Mouse (Mus musculus) hindbrain, embryonic 16.5 days (tissue): ENCODE results near the gene Musk. TPM values are rescaled to one million over a fixed set of nuclear protein-coding genes. Genes with fewer than 3 reads are reported as not detected.

Source experiments
- ATAC-seq: fragments of 200-750 bp; cut with Nextera tagmentation; 2 replicates; pipeline ENCODE4 v1.8.0; 2017; ENCODE audit warnings: moderate TSS enrichment, moderate library complexity
- H3K27ac ChIP-seq: fragments of 300-500 bp; sonication (generic); 2 replicates; pipeline ENCODE4 v1.5.1; 2014; ENCODE audit warnings: low read depth, mild to moderate bottlenecking, control low read depth, low read length, moderate library complexity
- H3K27me3 ChIP-seq: fragments of 300-500 bp; sonication (generic); replicated peaks from 2 replicates; pipeline ENCODE4 v1.6.1; 2014; ENCODE audit warnings: low read length; ENCODE audit not compliant: control insufficient read depth, insufficient read depth
- H3K36me3 ChIP-seq: fragments of 300-500 bp; sonication (generic); 2 replicates; pipeline ENCODE4 v1.6.1; 2014; ENCODE audit warnings: mild to moderate bottlenecking, low read length, moderate library complexity, mixed read lengths; ENCODE audit not compliant: control insufficient read depth, insufficient read depth
- H3K4me1 ChIP-seq: fragments of 300-500 bp; sonication (generic); 2 replicates; pipeline ENCODE4 v1.6.1; 2014; ENCODE audit warnings: low read depth, low read length; ENCODE audit not compliant: control insufficient read depth, insufficient read depth
- H3K4me2 ChIP-seq: fragments of 300-500 bp; sonication (generic); 2 replicates; pipeline ENCODE4 v1.6.1; 2014; ENCODE audit warnings: mild to moderate bottlenecking, low read length, control low read depth, moderate library complexity
- H3K4me3 ChIP-seq: fragments of 300-500 bp; sonication (generic); 2 replicates; pipeline ENCODE4 v1.5.1; 2014; ENCODE audit warnings: mild to moderate bottlenecking, low read length, control low read depth, moderate library complexity
- H3K9ac ChIP-seq: fragments of 300-500 bp; sonication (generic); 2 replicates; pipeline ENCODE4 v1.6.1; 2014; ENCODE audit warnings: low read depth, mild to moderate bottlenecking, control low read depth, low read length, moderate library complexity
- H3K9me3 ChIP-seq: fragments of 300-500 bp; sonication (generic); 2 replicates; pipeline ENCODE4 v1.6.1; 2014; ENCODE audit warnings: mild to moderate bottlenecking, low read length, moderate library complexity; ENCODE audit not compliant: control insufficient read depth
- WGBS: fragments of 180-500 bp; shearing (Covaris S2); extraction: QIAGEN DNeasy Blood & Tissue Kit; methylation state at CpG from one replicate; pipeline ENCODE4 v1.1.7; 2014; 5-methylcytosine and 5-hydroxymethylcytosine counted together
- polyA plus RNA-seq: library from polyadenylated mRNA; unstranded; fragments of >200 nt; fragmentation: Nextera tagmentation; extraction: Ambion mirVana; gene quantifications from 2 replicates; pipeline ENCODE4 v1.2.1, GENCODE M21; 2015

The Musk gene
- polyA plus RNA-seq, 1 experiment from 2014 or later: 0.09 TPM

GRCm38 (mm10) chr4:58303862-58304261 lies 18.1 kb downstream of the Musk start:
- Histone ChIP-seq H3K36me3 (no peaks in the 10 kb centered on the region), H3K27me3 (no peaks in the 10 kb centered on the region), H3K4me3 (no peak overlapping the region), H3K4me2 (no peak overlapping the region), H3K9ac (no peak overlapping the region), H3K27ac (no peak overlapping the region), H3K9me3 (no peaks in the 10 kb centered on the region), H3K4me1 (no peaks in the 10 kb centered on the region)
- ATAC-seq: no peak
- WGBS: 92% methylated on average over 5 of the region's 5 CpGs

- no peaks in the 10 kb centered on the region for H3K4me1 ChIP-seq
- H3K4me2 ChIP-seq: no peak overlapping the region
- H3K9ac ChIP-seq: no peak overlapping the region
- H3K4me3 ChIP-seq: no peak overlapping the region
- no peaks in the 10 kb centered on the region for H3K27me3 ChIP-seq
- ATAC-seq: no peak
- no peak overlapping the region for H3K27ac ChIP-seq
- H3K9me3 ChIP-seq: no peaks in the 10 kb centered on the region
- H3K36me3 ChIP-seq: no peaks in the 10 kb centered on the region
- 50% methylated on average over 7 of the region's 7 CpGs for WGBS
Measured at GRCm38 (mm10) chr4:58304564-58304963, 18.8 kb downstream of the Musk start.

GRCm38 (mm10) chr4:58307421-58307820 lies 21.7 kb downstream of the Musk start:
- Histone ChIP-seq H3K4me2 (no peak overlapping the region), H3K27me3 (no peaks in the 10 kb centered on the region), H3K4me1 (no peaks in the 10 kb centered on the region), H3K27ac (no peak overlapping the region), H3K4me3 (no peak overlapping the region), H3K36me3 (no peaks in the 10 kb centered on the region), H3K9me3 (no peaks in the 10 kb centered on the region), H3K9ac (no peak overlapping the region)
- 77% methylated on average over 2 of the region's 2 CpGs for whole genome bisulfite sequencing
- no peak for ATAC-seq

GRCm38 (mm10) chr4:58313344-58313743 lies 27.6 kb downstream of the Musk start:
- no peak overlapping the region for H3K27ac ChIP-seq
- no peak for ATAC-seq
- no peak overlapping the region for H3K4me2 ChIP-seq
- H3K4me3 ChIP-seq: no peak overlapping the region
- no peaks in the 10 kb centered on the region for H3K27me3 ChIP-seq
- no peaks in the 10 kb centered on the region for H3K36me3 ChIP-seq
- no peak overlapping the region for H3K9ac ChIP-seq
- H3K9me3 ChIP-seq: no peaks in the 10 kb centered on the region
- H3K4me1 ChIP-seq: no peaks in the 10 kb centered on the region
- WGBS: 85% methylated on average over 1 of the region's 1 CpGs

GRCm38 (mm10) chr4:58314942-58315508 lies 29.3 kb downstream of the Musk start:
- Histone ChIP-seq H3K9ac (no peak overlapping the region), H3K9me3 (no peaks in the 10 kb centered on the region), H3K4me3 (no peak overlapping the region), H3K27ac (no peak overlapping the region), H3K27me3 (no peaks in the 10 kb centered on the region), H3K4me2 (no peak overlapping the region), H3K4me1 (no peaks in the 10 kb centered on the region), H3K36me3 (no peaks in the 10 kb centered on the region)
- ATAC-seq: no peak
- WGBS: 60% methylated on average over 4 of the region's 4 CpGs

- no peak overlapping the region for H3K4me2 ChIP-seq
- H3K4me3 ChIP-seq: no peak overlapping the region
- no peak for ATAC-seq
- H3K27ac ChIP-seq: no peak overlapping the region
- WGBS: 79% methylated on average over 3 of the region's 3 CpGs
- no peaks in the 10 kb centered on the region for H3K9me3 ChIP-seq
- no peaks in the 10 kb centered on the region for H3K27me3 ChIP-seq
- H3K9ac ChIP-seq: no peak overlapping the region
- no peaks in the 10 kb centered on the region for H3K36me3 ChIP-seq
- H3K4me1 ChIP-seq: no peaks in the 10 kb centered on the region
Measured at GRCm38 (mm10) chr4:58317536-58317935, 31.8 kb downstream of the Musk start.

GRCm38 (mm10) chr4:58320293-58320692 lies 34.5 kb downstream of the Musk start:
- no peaks in the 10 kb centered on the region for H3K27me3 ChIP-seq
- no peak for ATAC-seq
- H3K27ac ChIP-seq: no peak overlapping the region
- no peaks in the 10 kb centered on the region for H3K36me3 ChIP-seq
- H3K4me1 ChIP-seq: no peaks in the 10 kb centered on the region
- no peak overlapping the region for H3K9ac ChIP-seq
- no peaks in the 10 kb centered on the region for H3K9me3 ChIP-seq
- 72% methylated on average over 4 of the region's 4 CpGs for WGBS
- H3K4me3 ChIP-seq: no peak overlapping the region
- H3K4me2 ChIP-seq: no peak overlapping the region

- no peaks in the 10 kb centered on the region for H3K36me3 ChIP-seq
- H3K27ac ChIP-seq: no peak overlapping the region
- no peaks in the 10 kb centered on the region for H3K4me1 ChIP-seq
- H3K4me3 ChIP-seq: no peak overlapping the region
- WGBS: 43% methylated on average over 3 of the region's 3 CpGs
- H3K9ac ChIP-seq: no peak overlapping the region
- no peak for ATAC-seq
- H3K27me3 ChIP-seq: no peaks in the 10 kb centered on the region
- H3K4me2 ChIP-seq: no peak overlapping the region
- no peaks in the 10 kb centered on the region for H3K9me3 ChIP-seq
Measured at GRCm38 (mm10) chr4:58326746-58327145, 41.0 kb downstream of the Musk start.

GRCm38 (mm10) chr4:58328231-58328630 lies 42.5 kb downstream of the Musk start:
- H3K27me3 ChIP-seq: no peaks in the 10 kb centered on the region

GRCm38 (mm10) chr4:58330016-58330415 lies 44.3 kb downstream of the Musk start:
- Histone ChIP-seq H3K9me3 (no peaks in the 10 kb centered on the region), H3K36me3 (no peaks in the 10 kb centered on the region), H3K4me2 (no peak overlapping the region), H3K4me3 (no peak overlapping the region), H3K27ac (no peak overlapping the region), H3K9ac (no peak overlapping the region), H3K27me3 (no peaks in the 10 kb centered on the region), H3K4me1 (no peaks in the 10 kb centered on the region)
- no peak for ATAC-seq
- 92% methylated on average over 4 of the region's 4 CpGs for WGBS

More at GRCm38 (mm10) chr4:58328231-58328630, 42.5 kb downstream of the Musk start:
- ATAC-seq: no peak
- H3K4me1 ChIP-seq: no peaks in the 10 kb centered on the region
- H3K4me2 ChIP-seq: no peak overlapping the region
- H3K36me3 ChIP-seq: no peaks in the 10 kb centered on the region
- H3K9ac ChIP-seq: no peak overlapping the region
- H3K9me3 ChIP-seq: no peaks in the 10 kb centered on the region
- no peak overlapping the region for H3K4me3 ChIP-seq
- no peak overlapping the region for H3K27ac ChIP-seq
- WGBS: 89% methylated on average over 4 of the region's 4 CpGs
